Mouse (Mus musculus) forelimb bud, embryonic 11.5 days (tissue): ENCODE results near the gene Pip5kl1.

Experiments
- DNase-seq: peaks from one replicate; pipeline ENCODE4 v3.0.0-alpha.2; 2012; ENCODE audit warnings: low read depth, low spot score

Pip5kl1 gene

GRCm38 (mm10) chr2:32574497-32574896 lies at the start of gene Pip5kl1:
Gene Pip5kl1, plus strand, starts transcription at chr2:32574797.
- DNase-seq: no peak

- DNase-seq: no peak
Measured at GRCm38 (mm10) chr2:32525816-32526215, 48.8 kb upstream of the Pip5kl1 start.

- no peak for DNase-seq
Measured at GRCm38 (mm10) chr2:32527468-32527966, 47.1 kb upstream of the Pip5kl1 start.

GRCm38 (mm10) chr2:32528326-32528725 lies 46.3 kb upstream of the Pip5kl1 start:
- DNase-seq: no peak

GRCm38 (mm10) chr2:32530479-32530878 lies 44.1 kb upstream of the Pip5kl1 start:
- DNase-seq: no peak

- no peak for DNase-seq
Measured at GRCm38 (mm10) chr2:32533163-32533562, 41.4 kb upstream of the Pip5kl1 start.

GRCm38 (mm10) chr2:32534061-32534732 lies 40.4 kb upstream of the Pip5kl1 start:
- peak; percentile 76 for DNase-seq

GRCm38 (mm10) chr2:32534733-32535471 lies 39.7 kb upstream of the Pip5kl1 start, which contains the start of gene Fam102a:
Gene Fam102a, plus strand, starts transcription at chr2:32535332.
- DNase-seq: peak; percentile 96

- DNase-seq: peak; percentile 28
Measured at GRCm38 (mm10) chr2:32535501-32535991, 39.1 kb upstream of the Pip5kl1 start.

- no peak for DNase-seq
Measured at GRCm38 (mm10) chr2:32536086-32536633, 38.4 kb upstream of the Pip5kl1 start.

- peak; percentile 60 for DNase-seq
Measured at GRCm38 (mm10) chr2:32536634-32537359, 37.8 kb upstream of the Pip5kl1 start.

GRCm38 (mm10) chr2:32537360-32537905 lies 37.2 kb upstream of the Pip5kl1 start:
- peak; percentile 29 for DNase-seq

- DNase-seq: no peak
Measured at GRCm38 (mm10) chr2:32537941-32538340, 36.7 kb upstream of the Pip5kl1 start.

GRCm38 (mm10) chr2:32538461-32538860 lies 36.1 kb upstream of the Pip5kl1 start:
- no peak for DNase-seq

GRCm38 (mm10) chr2:32539452-32539981 lies 35.1 kb upstream of the Pip5kl1 start:
- no peak for DNase-seq

- no peak for DNase-seq
Measured at GRCm38 (mm10) chr2:32541333-32541908, 33.2 kb upstream of the Pip5kl1 start.

- no peak for DNase-seq
Measured at GRCm38 (mm10) chr2:32541986-32542573, 32.5 kb upstream of the Pip5kl1 start.

- no peak for DNase-seq
Measured at GRCm38 (mm10) chr2:32543031-32543449, 31.6 kb upstream of the Pip5kl1 start.

- DNase-seq: no peak
Measured at GRCm38 (mm10) chr2:32546951-32547350, 27.6 kb upstream of the Pip5kl1 start.

- no peak for DNase-seq
Measured at GRCm38 (mm10) chr2:32547380-32547779, 27.2 kb upstream of the Pip5kl1 start.
